Mouse (Mus musculus): ENCODE measurements around the gene 4931406C07Rik.
"Not testable (repeated sequence)": the region's sequence is repeated elsewhere in the genome, so short reads cannot be mapped to it uniquely, and the experiment has no call there.

4931406C07Rik gene

GRCm38 (mm10) chr9:15306398-15307119 lies at the start of gene 4931406C07Rik:
TSS of gene 4931406C07Rik (minus strand) at chr9:15306448.
- no peak for DNase-seq (ENCODE audit: low read depth)

- DNase-seq (ENCODE audit: low read depth), result no peak
These were observed 43.7 kb upstream of the 4931406C07Rik start for GRCm38 (mm10) chr9:15349925-15350324.

GRCm38 (mm10) chr9:15337776-15338175 lies 31.5 kb upstream of the 4931406C07Rik start:
- DNase-seq (ENCODE audit: low read depth), result no peak

- no peak for DNase-seq (ENCODE audit: low read depth)
These were observed 12.0 kb upstream of the 4931406C07Rik start for GRCm38 (mm10) chr9:15318170-15318742.

GRCm38 (mm10) chr9:15317223-15318169 lies 11.2 kb upstream of the 4931406C07Rik start:
- DNase-seq (ENCODE audit: low read depth), result no peak

- not testable (repeated sequence) for DNase-seq (ENCODE audit: low read depth)
These were observed 10.0 kb upstream of the 4931406C07Rik start for GRCm38 (mm10) chr9:15316296-15316695.

GRCm38 (mm10) chr9:15314619-15315018 lies 8.4 kb upstream of the 4931406C07Rik start:
- no peak for DNase-seq (ENCODE audit: low read depth)

- no peak for DNase-seq (ENCODE audit: low read depth)
These were observed 7.4 kb upstream of the 4931406C07Rik start for GRCm38 (mm10) chr9:15313633-15314032.

GRCm38 (mm10) chr9:15312054-15312735 lies 5.9 kb upstream of the 4931406C07Rik start:
- DNase-seq (ENCODE audit: low read depth), result no peak

- DNase-seq (ENCODE audit: low read depth), result no peak
These were observed 3.9 kb upstream of the 4931406C07Rik start for GRCm38 (mm10) chr9:15310179-15310578.

GRCm38 (mm10) chr9:15309425-15309824 lies 3.2 kb upstream of the 4931406C07Rik start:
- DNase-seq (ENCODE audit: low read depth), result no peak

- DNase-seq (ENCODE audit: low read depth), result no peak
These were observed 2.0 kb upstream of the 4931406C07Rik start for GRCm38 (mm10) chr9:15308254-15308653.

- no peak for DNase-seq (ENCODE audit: low read depth)
These were observed 1.0 kb upstream of the 4931406C07Rik start for GRCm38 (mm10) chr9:15307257-15307656.

- peak; percentile 91 for DNase-seq (ENCODE audit: low read depth)
These were observed 498 bp downstream of the 4931406C07Rik start, which contains the start of gene Taf1d for GRCm38 (mm10) chr9:15305503-15306397. TSS of gene Taf1d (plus strand) at chr9:15306214.

GRCm38 (mm10) chr9:15302881-15303280 lies 3.4 kb downstream of the 4931406C07Rik start:
- DNase-seq (ENCODE audit: low read depth), result no peak

- DNase-seq (ENCODE audit: low read depth), result not testable (repeated sequence)
These were observed 4.2 kb downstream of the 4931406C07Rik start for GRCm38 (mm10) chr9:15302006-15302405.

- no peak for DNase-seq (ENCODE audit: low read depth)
These were observed 4.8 kb downstream of the 4931406C07Rik start for GRCm38 (mm10) chr9:15301399-15301798.

GRCm38 (mm10) chr9:15300056-15300455 lies 6.2 kb downstream of the 4931406C07Rik start:
- DNase-seq (ENCODE audit: low read depth), result no peak

- no peak for DNase-seq (ENCODE audit: low read depth)
These were observed 7.8 kb downstream of the 4931406C07Rik start for GRCm38 (mm10) chr9:15298451-15298850.

- no peak for DNase-seq (ENCODE audit: low read depth)
These were observed 9.1 kb downstream of the 4931406C07Rik start for GRCm38 (mm10) chr9:15297112-15297511.

GRCm38 (mm10) chr9:15289251-15289650 lies 17.0 kb downstream of the 4931406C07Rik start:
- no peak for DNase-seq (ENCODE audit: low read depth)
